Mouse (Mus musculus): ENCODE measurements at regions not wholly inside any gene's neighbourhood (a gene's known extent, or its start where the extent isn't known, plus 50 kb on each side); places are given as distances from the start of the nearest gene placed in this dataset.

- no peak for DNase-seq
Measured at GRCm38 (mm10) chr12:98337644-98338043, 69.2 kb downstream of the Gpr65 start.

GRCm38 (mm10) chr12:98339536-98339935 is 71.1 kb downstream of the Gpr65 start:
- DNase-seq = no peak

GRCm38 (mm10) chr12:98342158-98342557 is 73.7 kb downstream of the Gpr65 start:
- peak; percentile 17 for DNase-seq

GRCm38 (mm10) chr12:98343653-98344052 is 75.2 kb downstream of the Gpr65 start:
- DNase-seq = no peak

- no peak for DNase-seq
Measured at GRCm38 (mm10) chr12:98347056-98347455, 78.6 kb downstream of the Gpr65 start.

- DNase-seq = peak; percentile 50
Measured at GRCm38 (mm10) chr12:98347550-98348318, 79.3 kb downstream of the Gpr65 start.

GRCm38 (mm10) chr12:98349864-98350643 is 81.6 kb downstream of the Gpr65 start:
- DNase-seq = no peak

- DNase-seq = no peak
Measured at GRCm38 (mm10) chr12:98352401-98352800, 84.0 kb downstream of the Gpr65 start.

- DNase-seq = no peak
Measured at GRCm38 (mm10) chr12:98354545-98354944, 86.1 kb downstream of the Gpr65 start.

- no peak for DNase-seq
Measured at GRCm38 (mm10) chr12:98367583-98367982, 99.1 kb downstream of the Gpr65 start.

- DNase-seq = no peak
Measured at GRCm38 (mm10) chr12:98370771-98371170, 102.3 kb downstream of the Gpr65 start.

GRCm38 (mm10) chr12:98375214-98375910 is 106.9 kb downstream of the Gpr65 start:
- no peak for DNase-seq

All from kidney, adult 9 months (tissue).